Mouse (Mus musculus) cerebral cortex, adult 2 months (tissue): ENCODE data around the gene Nhsl2.

ENCODE experiments used
- WGBS: fragments of 180-500 bp; shearing (Covaris S2); methylation state at CpG from one replicate; pipeline ENCODE4 v1.1.7; 2018; 5-methylcytosine and 5-hydroxymethylcytosine counted together

Nhsl2 gene

DNA sequence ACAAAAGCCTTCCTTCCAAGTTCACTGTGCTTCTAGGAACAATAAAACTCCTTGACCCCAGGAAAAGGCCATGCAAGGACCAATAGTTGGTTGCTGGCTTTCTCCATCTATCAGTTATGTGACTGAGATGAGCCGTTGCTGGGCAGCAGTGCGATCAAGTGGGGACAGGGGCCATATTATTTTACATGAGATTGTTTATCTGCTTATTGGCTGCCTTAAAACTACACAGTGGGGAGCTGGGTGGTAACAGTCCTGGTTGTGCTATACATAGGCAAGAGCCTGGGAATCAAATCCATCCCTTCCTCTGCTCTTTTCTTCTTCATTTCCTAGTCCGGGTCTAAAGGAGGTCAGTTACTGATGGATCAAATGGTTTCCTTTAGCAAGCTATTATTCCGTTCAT is 53.4 kb downstream of the Nhsl2 start:
- 91% methylated on average over 4 of the region's 4 CpGs for WGBS

DNA sequence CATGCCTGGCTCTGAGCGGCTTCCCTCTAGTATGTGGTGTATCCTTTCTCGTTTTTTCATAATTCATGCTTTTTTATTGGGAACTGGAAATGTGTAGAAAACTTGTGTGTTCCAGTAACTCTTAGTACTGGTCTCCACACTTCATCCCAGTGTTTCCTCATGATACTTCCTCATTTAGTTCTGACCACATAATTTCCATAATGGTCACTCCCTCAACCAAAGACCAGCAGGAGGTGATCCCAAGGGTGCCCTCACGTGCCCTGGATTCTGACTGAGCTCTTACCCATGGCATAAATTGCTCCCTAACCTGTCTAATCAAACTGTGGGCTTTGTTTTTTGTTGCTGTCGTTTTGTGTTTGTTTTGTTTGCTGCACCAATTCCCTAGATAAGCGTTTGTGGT is 58.1 kb downstream of the Nhsl2 start:
- WGBS = 68% methylated on average over 5 of the region's 5 CpGs

DNA sequence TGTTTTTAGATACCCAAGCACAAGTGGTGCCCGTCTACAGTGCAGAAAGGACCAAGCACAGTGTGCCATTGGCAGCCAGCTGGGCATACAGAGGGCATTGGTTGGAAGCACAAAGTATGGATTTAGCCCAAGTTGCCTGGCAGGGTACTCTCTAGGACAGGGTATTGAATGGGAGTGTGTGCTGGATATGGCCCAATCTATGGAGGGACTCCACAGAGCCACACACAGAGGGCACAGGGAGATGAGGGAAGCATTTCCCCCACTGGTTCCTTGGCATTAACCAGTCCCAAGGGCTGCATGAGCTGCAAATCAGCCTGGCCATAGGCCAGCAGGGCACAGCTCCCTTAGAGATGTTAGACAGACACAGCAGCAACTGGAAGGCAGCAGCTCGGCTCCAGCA is 79.9 kb downstream of the Nhsl2 start:
- WGBS = 72% methylated on average over 2 of the region's 2 CpGs

DNA sequence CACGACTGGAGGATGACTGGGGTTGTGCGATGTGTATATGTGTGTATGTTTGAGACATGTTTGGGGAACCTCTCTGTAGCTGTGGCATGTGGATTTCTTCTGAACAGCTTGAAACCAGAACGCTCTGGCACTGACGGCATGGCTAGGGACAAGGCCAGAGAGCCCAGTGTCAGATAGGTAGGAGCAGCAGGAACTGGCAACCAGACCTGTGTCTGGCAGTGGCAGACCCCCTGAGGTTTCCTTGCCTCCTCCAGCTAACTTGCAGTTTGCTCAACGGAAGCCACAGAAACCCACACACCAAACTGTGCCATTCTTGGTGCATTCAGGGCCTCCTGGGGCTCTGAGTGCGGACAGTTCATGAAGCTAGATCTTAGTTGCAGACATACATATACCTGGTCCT is 81.1 kb downstream of the Nhsl2 start:
- WGBS = 86% methylated on average over 6 of the region's 6 CpGs

DNA sequence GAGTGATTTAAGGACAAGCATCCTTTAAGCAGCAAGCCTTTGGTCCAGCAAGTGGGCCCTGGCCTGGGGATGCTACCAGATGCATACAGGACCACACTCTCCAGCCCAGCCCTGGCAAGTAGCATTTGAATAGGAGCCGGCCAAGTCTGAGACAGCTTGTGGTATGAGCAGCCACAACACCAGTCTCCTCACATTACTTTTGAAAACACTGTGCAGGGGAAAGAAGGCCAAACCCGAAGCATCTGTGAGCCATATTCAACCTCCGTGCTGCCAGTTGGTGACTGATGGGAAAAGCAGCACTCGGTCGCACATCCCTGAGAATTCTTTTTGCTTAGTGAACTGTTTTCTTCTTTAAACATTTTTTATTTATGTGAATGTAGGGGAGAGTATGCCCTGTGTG is 81.8 kb downstream of the Nhsl2 start:
- 65% methylated on average over 5 of the region's 5 CpGs for WGBS

DNA sequence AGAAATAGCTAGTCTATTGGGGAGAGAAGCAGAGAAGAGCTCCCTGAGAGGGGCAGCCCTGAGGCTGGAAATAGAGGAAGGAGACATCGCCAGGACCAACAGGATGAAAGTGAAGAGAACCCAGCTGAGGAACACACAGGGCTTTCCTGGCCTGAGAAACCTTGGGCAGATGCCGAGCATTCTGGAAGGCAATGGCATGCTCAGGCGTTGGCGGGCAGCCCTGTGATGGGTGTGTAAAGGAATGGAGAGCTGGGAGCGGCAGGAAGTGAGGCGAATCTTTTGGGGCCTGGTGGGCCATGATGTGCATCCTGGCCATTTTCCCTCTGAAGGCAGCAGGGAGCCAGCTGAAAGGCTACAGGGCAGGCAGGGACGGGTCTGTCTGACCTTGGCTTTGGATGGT is 83.1 kb downstream of the Nhsl2 start:
- 73% methylated on average over 7 of the region's 7 CpGs for WGBS

DNA sequence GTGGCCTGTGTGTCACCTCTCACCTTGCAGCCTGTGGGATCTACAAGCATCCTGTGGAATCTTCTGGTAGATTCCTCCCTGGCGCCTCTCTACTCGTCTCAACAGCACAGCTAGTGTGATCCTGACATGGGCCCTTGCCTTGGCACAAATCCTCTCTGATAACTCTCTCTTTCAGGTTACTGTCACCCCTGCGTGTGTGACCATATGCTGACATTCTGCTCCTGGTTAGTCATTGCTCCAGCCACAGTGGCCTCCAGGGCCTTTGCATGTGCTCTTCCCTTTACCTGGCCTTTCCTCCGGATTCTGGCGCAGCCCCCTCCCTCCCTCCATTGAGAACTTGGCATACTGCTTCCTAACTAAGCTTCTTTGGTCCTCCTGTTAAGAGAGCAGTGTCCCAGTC is 84.2 kb downstream of the Nhsl2 start:
- WGBS = 97% methylated on average over 5 of the region's 5 CpGs

DNA sequence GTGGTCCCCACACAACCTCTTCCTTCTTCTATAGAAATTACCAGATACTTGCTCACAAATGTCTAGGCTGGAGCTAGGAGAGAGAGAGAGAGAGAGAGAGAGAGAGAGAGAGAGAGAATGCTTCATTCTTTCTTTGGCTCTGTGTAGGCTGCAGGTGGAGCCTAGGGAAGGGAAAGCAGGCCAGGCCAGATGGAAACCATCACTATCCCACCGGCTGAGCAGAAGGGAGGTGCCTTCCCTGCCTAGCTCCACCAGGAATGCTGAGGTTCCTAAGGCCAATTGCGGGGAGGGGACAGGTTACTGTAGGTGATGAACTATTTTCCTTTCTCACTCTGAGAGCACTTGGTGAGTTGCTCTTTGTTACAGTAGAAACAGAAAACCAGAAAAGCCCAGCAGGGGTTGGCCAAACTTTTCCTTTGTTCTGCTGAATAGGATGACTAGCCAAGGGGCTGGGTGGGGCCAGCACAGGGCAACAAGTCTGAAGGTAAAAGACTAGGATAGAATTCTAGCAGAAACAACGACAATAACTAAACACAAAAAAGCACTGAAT is 86.2 kb downstream of the Nhsl2 start:
- WGBS = 61% methylated on average over 3 of the region's 3 CpGs

DNA sequence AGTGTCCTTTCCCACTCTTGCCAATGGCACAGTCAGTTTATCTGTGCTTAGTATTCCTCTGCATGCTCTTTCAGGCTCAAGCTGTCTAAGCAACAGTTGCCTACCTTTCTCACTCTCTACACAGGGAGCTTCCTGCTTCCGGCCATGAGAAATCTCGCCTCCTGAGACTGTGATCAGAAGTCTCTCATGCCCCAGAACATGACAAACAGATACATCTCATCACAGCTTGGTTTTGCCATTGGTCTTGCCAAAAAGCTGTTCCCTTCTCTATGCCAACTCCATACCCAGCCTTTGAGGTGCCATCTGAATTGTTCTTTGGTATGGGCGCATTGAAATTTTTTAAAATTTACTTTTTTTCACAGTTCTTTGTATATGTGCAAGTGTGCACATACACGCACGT is 90.3 kb downstream of the Nhsl2 start:
- 74% methylated on average over 5 of the region's 5 CpGs for WGBS

DNA sequence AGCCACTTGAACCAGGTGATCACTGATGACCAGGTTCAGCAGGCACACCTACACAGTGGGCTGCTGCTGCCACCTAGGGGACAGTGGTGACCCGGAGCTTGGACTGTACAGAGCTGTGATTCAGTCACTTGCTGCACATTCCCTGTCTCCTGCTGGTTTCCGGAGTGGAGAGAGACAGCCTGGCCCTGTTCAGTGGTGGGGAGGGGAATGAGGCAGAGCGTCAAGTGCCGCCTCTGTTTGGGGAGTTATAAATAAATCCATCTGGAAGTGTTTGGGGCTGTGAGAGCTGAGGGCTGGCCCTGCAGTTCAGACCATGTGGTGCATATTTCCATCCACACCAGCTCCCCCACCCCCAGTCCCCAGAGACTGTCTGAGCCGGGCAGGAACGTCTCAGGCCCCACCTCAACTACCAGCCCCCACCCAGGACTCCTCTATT is 93.3 kb downstream of the Nhsl2 start:
- 1% methylated on average over 5 of the region's 6 CpGs for WGBS

DNA sequence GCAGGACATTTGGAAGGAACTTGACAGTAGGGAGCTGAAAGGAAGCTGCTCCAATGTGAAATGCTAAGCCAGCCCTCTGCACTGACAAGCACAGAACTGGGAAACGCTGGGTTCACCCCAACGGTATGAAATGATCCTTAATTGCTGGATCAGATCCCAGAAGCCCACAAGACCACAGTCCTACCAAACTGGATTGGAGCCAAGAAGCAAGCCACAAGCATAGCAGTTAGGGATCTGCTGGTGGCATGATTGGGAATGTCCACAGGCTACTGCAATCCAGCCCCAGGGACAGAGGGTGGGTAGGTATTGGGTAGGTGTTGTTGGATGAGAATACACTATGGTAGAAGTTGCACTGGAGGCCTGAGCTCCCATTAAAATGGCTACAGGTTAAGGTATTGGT is 94.6 kb downstream of the Nhsl2 start:
- 57% methylated on average over 2 of the region's 2 CpGs for WGBS

DNA sequence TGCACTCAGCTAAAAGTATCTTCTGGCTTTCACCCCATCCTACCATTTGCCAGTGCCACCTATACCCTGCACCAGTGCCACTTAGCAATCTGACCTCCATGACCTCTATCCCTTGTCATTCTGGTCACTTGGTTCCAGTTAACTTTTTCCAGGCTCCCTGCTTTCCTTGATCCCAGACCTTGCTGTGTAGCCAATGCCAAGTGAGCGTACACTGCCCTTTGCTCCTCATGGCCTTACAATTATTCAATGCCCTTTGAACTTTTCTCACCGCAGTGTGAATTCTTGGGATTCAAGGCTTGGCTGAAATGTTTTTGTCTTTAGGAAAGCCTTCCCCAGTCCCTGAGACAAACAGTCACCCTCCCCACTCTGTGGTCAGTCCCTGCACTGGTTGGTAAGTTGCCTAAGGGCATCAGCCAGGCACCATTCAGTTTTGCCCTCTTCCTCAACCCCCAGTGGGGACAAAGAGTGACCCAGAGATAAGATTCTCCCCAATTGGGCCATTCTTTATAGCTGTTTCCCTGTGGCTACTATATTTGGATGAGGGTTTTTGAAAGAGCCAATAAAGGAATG is 95.7 kb downstream of the Nhsl2 start:
- WGBS = 97% methylated on average over 2 of the region's 2 CpGs

DNA sequence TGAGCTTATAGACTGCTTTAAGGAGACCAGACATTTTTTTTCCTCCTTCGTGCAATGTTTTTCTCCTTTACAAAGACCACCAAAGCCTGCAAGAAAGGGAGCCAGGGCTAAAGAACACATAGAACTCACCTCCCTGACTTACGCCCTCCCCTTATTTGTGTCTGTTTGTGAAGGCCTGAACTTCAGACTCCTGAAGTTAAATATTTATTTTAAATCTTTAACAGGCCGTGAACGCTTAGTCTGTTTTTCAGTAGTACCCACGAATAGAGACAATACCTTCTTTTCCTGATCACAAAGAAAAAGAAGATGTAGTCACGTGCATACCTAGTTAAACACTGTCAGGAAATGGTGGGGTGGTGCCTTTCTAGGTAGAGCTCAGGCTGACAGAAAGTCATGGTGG is 103.3 kb downstream of the Nhsl2 start:
- WGBS = 76% methylated on average over 6 of the region's 6 CpGs

DNA sequence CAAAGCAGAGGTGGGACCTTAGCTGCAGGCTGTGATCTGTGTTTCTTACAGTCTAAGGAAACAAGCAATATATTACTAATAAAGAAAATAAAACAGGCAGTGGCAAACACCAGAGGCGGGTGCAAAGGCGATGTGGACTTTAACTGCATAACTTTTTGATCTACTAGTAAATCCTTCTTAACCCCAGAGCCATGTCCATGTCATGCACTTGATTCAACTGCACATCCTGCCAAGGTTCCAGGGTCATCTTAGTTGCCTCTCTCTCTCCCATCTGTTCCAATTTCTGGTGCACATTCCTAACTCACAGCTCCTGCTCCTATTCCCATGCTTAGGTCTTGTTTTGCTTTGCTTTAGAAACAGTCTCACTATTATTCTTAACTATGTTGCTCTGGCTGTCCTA is 104.1 kb downstream of the Nhsl2 start:
- 91% methylated on average over 2 of the region's 2 CpGs for WGBS

DNA sequence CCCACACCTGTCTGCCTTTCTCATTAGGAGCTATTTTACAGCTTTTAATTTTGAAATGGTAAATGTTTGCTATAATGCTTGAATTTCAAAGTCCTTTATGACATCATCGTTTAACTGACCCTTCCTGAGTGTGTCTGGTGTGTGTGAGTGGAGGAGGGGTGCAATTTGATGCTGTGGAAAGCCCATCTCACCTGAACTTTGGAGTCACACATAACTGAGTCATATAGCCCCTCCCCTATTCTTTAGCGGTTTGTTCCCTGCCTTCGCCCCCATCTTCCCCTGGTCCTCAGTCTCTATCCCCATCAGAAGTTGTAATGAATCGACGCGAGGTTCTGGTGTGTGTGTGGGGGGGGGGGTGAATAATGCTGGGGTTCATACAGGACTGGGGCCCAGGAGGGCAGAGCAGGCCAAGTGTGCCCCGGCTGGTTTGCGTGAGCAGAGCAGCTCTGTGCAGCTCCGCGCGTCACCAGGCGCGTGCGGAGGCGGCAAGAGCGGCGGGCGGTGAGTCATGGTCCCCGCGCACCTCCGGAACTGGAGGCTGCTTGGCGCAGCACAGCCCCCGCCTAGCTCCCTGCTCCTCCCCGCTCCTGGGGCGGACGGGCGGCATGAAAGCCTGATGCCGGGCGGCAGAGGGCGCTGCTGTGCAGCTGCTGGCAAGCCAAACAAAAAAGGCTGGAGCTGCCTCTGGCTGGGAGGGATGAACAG is 104.8 kb downstream of the Nhsl2 start:
- WGBS = 5% methylated on average over 30 of the region's 30 CpGs

DNA sequence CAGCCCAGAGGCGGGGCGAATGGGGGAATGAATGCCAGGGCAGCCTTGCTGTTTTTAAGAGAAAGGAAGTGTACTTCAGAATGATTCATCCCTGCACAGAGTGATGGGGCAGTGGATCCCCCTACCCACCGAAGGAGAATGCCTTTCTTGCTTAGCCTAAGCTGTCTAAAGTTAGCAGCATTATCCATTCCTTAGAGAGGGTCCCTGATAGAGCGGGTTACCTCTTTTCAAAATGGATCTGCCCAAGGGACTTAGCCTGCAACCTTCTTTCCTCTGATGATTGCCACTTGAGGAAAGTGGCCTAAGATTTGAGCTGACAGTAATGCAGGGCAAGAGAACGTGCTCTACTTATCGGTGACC is 105.3 kb downstream of the Nhsl2 start:
- 27% methylated on average over 6 of the region's 6 CpGs for WGBS

DNA sequence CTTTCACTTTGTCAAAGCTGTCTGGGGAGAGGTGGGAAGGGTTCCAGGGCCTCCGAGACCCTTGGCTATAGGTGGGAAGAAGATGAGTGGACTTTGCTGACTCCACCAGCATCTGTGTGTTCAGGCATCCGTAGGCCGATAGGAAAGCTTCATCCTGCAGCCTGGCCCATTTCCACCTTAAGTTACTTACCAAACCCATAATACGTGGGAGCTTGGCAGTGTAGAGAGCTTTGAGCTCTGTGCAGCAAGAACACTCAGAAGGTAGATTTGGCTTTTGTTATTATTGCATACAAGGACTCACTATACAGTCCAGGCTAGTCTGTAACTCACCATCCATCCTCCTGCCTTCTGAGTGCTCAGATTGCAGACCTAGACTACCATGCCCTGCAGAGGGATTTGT is 112.7 kb downstream of the Nhsl2 start:
- 73% methylated on average over 4 of the region's 4 CpGs for WGBS

DNA sequence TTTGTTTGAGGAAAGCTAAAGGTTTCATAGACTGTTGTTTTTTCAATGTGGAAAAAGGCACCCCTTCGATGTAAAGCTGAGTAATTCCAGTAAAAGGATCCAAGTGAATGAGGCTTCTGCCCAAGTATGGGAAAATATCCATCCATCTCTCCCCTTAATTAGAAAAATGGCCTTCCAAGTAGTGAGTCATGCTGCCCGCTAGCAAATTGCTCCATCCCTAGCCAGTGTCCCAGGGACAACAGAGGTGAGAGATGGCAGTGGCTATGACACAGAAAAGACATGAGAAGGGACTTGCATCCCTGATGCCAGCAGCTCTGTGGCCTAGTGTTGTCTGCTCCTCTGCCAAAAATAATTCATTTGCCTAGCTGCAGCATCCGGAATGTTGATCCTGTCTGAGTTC is 114.5 kb downstream of the Nhsl2 start:
- 59% methylated on average over 3 of the region's 3 CpGs for WGBS

DNA sequence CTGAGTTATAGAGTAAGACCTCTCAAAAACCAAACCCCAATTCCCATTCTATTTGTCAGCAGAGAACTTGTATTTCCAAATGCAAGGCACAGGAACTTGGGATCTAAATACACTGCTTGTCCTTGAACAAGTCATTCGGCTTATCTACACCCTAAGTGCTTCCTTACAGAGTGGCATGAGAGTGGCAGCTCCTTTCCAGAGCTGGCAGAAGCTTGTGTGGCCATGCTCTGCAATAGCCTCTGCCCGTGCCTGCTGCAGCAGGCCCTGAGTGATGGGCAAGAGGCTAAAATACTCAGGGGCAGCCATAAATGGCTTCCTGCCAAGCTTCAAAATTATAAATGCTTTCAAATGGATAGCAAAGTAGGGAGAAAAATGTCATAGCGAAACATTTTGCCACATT is 123.8 kb downstream of the Nhsl2 start:
- 82% methylated on average over 3 of the region's 3 CpGs for whole genome bisulfite sequencing

DNA sequence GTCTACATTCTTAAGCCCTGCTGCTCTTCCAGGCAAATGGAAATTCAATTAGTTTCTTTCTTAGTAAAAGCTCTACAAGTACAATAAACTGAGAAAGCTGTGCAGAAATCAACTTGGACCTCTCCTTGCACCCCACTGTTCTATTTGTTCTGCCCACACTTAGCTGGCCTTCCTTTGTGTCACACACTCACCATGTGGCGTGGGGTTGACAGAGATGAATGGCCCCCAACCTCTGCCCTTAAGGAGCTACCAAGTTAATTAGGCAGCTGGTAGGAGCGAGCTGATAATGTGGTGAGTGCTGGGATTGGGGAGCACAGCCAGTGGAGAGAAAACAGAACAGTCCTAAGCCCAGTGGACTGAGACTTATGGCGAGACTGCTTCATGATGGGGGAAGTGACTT is 127.7 kb downstream of the Nhsl2 start:
- 78% methylated on average over 3 of the region's 3 CpGs for WGBS

DNA sequence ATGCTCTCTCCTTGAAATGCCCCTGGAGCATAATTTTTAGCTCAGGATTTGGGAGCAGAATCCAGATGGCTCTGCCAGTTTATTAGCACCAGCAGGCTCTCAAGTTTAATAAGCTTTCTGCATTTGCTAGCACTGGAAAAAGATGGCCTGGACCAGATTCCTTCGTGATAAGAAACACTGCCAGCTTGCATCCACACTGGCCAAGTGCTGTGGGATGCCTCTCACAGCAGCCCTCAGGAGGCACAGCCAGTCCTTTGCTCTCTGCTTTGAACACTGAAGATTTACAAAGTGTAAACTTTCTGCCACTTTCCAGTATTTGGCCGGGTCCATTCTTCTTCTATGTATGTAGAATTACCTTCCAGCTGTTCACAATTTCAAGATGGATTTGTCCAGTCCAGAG is 129.7 kb downstream of the Nhsl2 start:
- 47% methylated on average over 2 of the region's 2 CpGs for WGBS

DNA sequence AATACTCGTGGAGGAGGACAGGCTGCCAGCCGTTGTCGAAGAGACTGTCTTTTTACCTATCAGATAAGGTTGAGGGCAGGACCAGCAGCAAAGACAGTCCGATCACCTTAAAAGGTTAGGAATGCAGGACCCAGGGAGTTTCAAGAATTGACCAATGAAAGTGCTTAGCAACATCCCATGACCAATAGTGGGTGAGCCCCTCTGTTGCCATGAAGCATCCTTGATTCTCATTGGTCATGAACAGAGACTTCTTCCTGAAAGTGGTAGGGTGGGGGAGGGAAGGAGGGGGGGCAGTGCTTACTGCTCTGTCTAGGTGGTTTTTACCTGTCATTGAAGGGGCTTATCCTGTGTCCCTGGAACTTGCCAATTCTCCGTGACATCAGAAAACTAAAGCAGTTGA is 130.1 kb downstream of the Nhsl2 start:
- 56% methylated on average over 5 of the region's 5 CpGs for WGBS

DNA sequence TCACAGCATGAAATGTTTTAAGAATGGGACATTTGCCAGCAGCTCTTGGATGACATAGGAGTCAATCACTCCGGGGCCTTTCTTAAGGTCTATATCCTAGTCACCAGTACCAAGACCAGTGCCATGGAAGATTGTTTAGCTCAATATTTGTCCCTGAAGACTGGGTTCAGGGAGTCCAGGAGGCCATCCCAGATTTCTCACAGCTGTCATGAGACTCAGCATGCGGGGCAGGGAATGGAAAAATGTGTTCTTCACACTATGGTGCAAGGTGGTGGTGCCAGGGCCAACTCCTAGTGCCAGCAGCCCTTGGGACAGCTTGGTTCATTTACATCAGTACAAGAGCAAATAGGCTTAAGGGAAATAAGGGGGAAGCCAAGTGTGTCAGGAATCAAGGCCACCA is 131.4 kb downstream of the Nhsl2 start:
- 82% methylated on average over 2 of the region's 2 CpGs for WGBS

DNA sequence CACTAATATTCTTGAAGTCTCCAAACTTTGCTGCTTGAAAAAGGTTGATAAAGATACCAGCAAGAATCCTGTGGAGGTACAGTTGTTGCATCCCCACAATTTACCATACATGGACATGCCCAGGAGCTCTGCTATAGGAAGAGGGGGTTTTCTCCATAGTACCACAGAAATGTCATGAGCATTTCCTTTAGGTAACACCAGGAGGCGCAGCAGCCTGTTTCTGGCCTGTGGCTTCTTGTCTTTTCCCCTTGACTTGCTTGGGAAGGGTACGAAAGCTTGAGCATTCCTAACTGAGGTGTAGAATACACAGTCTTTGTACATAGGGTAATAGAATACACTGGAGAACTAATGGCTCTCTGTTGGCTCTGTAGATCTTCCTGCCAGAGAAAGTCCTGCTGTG is 132.3 kb downstream of the Nhsl2 start:
- WGBS = 31% methylated on average over 2 of the region's 2 CpGs
